Mouse (Mus musculus) bone marrow macrophage, adult 2 months (primary cell): ENCODE results near the gene Armcx3.

ENCODE experiments used
- CTCF ChIP-seq: IDR thresholded peaks from 2 replicates; pipeline ENCODE4 v1.5.1; 2012; ENCODE audit warnings: low read depth, mild to moderate bottlenecking, low read length, moderate library complexity
- POLR2A ChIP-seq: IDR thresholded peaks from 2 replicates; pipeline ENCODE4 v1.6.1; 2012; ENCODE audit warnings: mild to moderate bottlenecking, low read depth, low read length, borderline replicate concordance

- TF ChIP-seq CTCF (no peak), POLR2A (no peak)
Measured at GRCm38 (mm10) chrX:134737796-134738195, 18.6 kb upstream of the Armcx3 start.
